Mouse (Mus musculus) T-helper 2 cell (primary cell): Measurements from ENCODE around the gene Mpnd.

Source experiments
- in situ Hi-C: fragments of 300-600 bp; cut with MboI, MseI; formaldehyde crosslinking; loops from one replicate; pipeline ENCODE4 v1.15.1; 2025; ENCODE audit warnings: high pct_unique_total_duplicates

Gene Mpnd

GRCm38 (mm10) chr17:55986030-55986961, 19.2 kb upstream of the Mpnd start, which contains the start of gene Fsd1:
Gene Fsd1 (plus strand): TSS chr17:55986509.
- in situ Hi-C loops = no loop called here

GRCm38 (mm10) chr17:55990278-55990898, 15.1 kb upstream of the Mpnd start:
- in situ Hi-C loops = no loop called here

- in situ Hi-C loops = no loop called here
Observed at GRCm38 (mm10) chr17:55996007-55996406, 9.5 kb upstream of the Mpnd start.

GRCm38 (mm10) chr17:55999794-56000499, 5.6 kb upstream of the Mpnd start:
- in situ Hi-C loops = loop anchor here (25.0 kb wide), 1 partner anchor 1287 kb away; the partner anchor contains the start of gene Vav1

- in situ Hi-C loops = loop anchor here (25.0 kb wide), 1 partner anchor 1284 kb away; the partner anchor contains the start of gene Vav1
Observed at GRCm38 (mm10) chr17:56003000-56003399, 2.5 kb upstream of the Mpnd start.

- in situ Hi-C loops = loop anchor here (5.0 to 25.0 kb wide), 3 partner anchors 1280 to 1865 kb away; partner anchors contain the start of gene Vav1
Observed at GRCm38 (mm10) chr17:56006956-56007355, 1.4 kb downstream of the Mpnd start.

- in situ Hi-C loops = loop anchor here (5.0 to 25.0 kb wide), 3 partner anchors 1280 to 1865 kb away; partner anchors contain the start of gene Vav1
Observed at GRCm38 (mm10) chr17:56007444-56008355, 2.2 kb downstream of the Mpnd start.

- in situ Hi-C loops = loop anchor here (5.0 to 25.0 kb wide), 3 partner anchors 1279 to 1866 kb away; partner anchors contain the start of gene Vav1
Observed at GRCm38 (mm10) chr17:56008356-56009087, 3.0 kb downstream of the Mpnd start.

- in situ Hi-C loops = loop anchor here (5.0 to 25.0 kb wide), 3 partner anchors 1278 to 1867 kb away; partner anchors contain the start of gene Vav1
Observed at GRCm38 (mm10) chr17:56009088-56009961, 3.8 kb downstream of the Mpnd start.

- in situ Hi-C loops = loop anchor here (5.0 to 25.0 kb wide), 3 partner anchors 1277 to 1868 kb away; partner anchors contain the start of gene Vav1
Observed at GRCm38 (mm10) chr17:56009962-56010240, 4.4 kb downstream of the Mpnd start.

GRCm38 (mm10) chr17:56010255-56010654, 4.7 kb downstream of the Mpnd start:
- in situ Hi-C loops = loop anchor here (25.0 kb wide), 1 partner anchor 1277 kb away; the partner anchor contains the start of gene Vav1

GRCm38 (mm10) chr17:56010681-56011080, 5.2 kb downstream of the Mpnd start:
- in situ Hi-C loops = loop anchor here (25.0 kb wide), 1 partner anchor 1277 kb away; the partner anchor contains the start of gene Vav1

GRCm38 (mm10) chr17:56011441-56011840, 5.9 kb downstream of the Mpnd start:
- in situ Hi-C loops = loop anchor here (25.0 kb wide), 1 partner anchor 1276 kb away; the partner anchor contains the start of gene Vav1

- in situ Hi-C loops = loop anchor here (25.0 kb wide), 1 partner anchor 1272 kb away; the partner anchor contains the start of gene Vav1
Observed at GRCm38 (mm10) chr17:56015293-56015692, 9.8 kb downstream of the Mpnd start.

- in situ Hi-C loops = loop anchor here (25.0 kb wide), 1 partner anchor 1271 kb away; the partner anchor contains the start of gene Vav1
Observed at GRCm38 (mm10) chr17:56016382-56016781, 10.9 kb downstream of the Mpnd start.

- in situ Hi-C loops = loop anchor here (25.0 kb wide), 1 partner anchor 1270 kb away; the partner anchor contains the start of gene Vav1
Observed at GRCm38 (mm10) chr17:56016793-56017785, 11.6 kb downstream of the Mpnd start.

GRCm38 (mm10) chr17:56017848-56018247, 12.3 kb downstream of the Mpnd start:
- in situ Hi-C loops = loop anchor here (25.0 kb wide), 1 partner anchor 1269 kb away; the partner anchor contains the start of gene Vav1
